Mouse (Mus musculus): ENCODE measurements around the gene D630039A03Rik.
"Not testable (repeated sequence)": the region's sequence is repeated elsewhere in the genome, so short reads cannot be mapped to it uniquely, and the experiment has no call there.

D630039A03Rik gene

GRCm38 (mm10) chr4:57888978-57889377 lies 27.1 kb downstream of the D630039A03Rik start:
- DNase-seq (ENCODE audit: low spot score): not testable (repeated sequence)

- DNase-seq (ENCODE audit: low spot score): no peak
Observed at GRCm38 (mm10) chr4:57888246-57888645, 27.9 kb downstream of the D630039A03Rik start.

GRCm38 (mm10) chr4:57886888-57887230 lies 29.2 kb downstream of the D630039A03Rik start:
- DNase-seq (ENCODE audit: low spot score): no peak

- peak; percentile 22 for DNase-seq (ENCODE audit: low spot score)
Observed at GRCm38 (mm10) chr4:57886066-57886887, 29.8 kb downstream of the D630039A03Rik start.

- no peak for DNase-seq (ENCODE audit: low spot score)
Observed at GRCm38 (mm10) chr4:57885186-57885585, 30.9 kb downstream of the D630039A03Rik start.

- no peak for DNase-seq (ENCODE audit: low spot score)
Observed at GRCm38 (mm10) chr4:57884511-57884910, 31.6 kb downstream of the D630039A03Rik start.

- DNase-seq (ENCODE audit: low spot score): no peak
Observed at GRCm38 (mm10) chr4:57883520-57884421, 32.3 kb downstream of the D630039A03Rik start.

GRCm38 (mm10) chr4:57879804-57880357 lies 36.2 kb downstream of the D630039A03Rik start:
- peak; percentile 91 for DNase-seq (ENCODE audit: low spot score)

- no peak for DNase-seq (ENCODE audit: low spot score)
Observed at GRCm38 (mm10) chr4:57879137-57879536, 37.0 kb downstream of the D630039A03Rik start.

- DNase-seq (ENCODE audit: low spot score): no peak
Observed at GRCm38 (mm10) chr4:57867454-57867853, 48.6 kb downstream of the D630039A03Rik start.

GRCm38 (mm10) chr4:57866990-57867389 lies 49.1 kb downstream of the D630039A03Rik start:
- DNase-seq (ENCODE audit: low spot score): no peak

- no peak for DNase-seq (ENCODE audit: low spot score)
Observed at GRCm38 (mm10) chr4:57866088-57866487, 50.0 kb downstream of the D630039A03Rik start.

GRCm38 (mm10) chr4:57862269-57862986 lies 53.7 kb downstream of the D630039A03Rik start:
- DNase-seq (ENCODE audit: low spot score): no peak

- DNase-seq (ENCODE audit: low spot score): no peak
Observed at GRCm38 (mm10) chr4:57861856-57862255, 54.2 kb downstream of the D630039A03Rik start.

- DNase-seq (ENCODE audit: low spot score): no peak
Observed at GRCm38 (mm10) chr4:57861166-57861565, 54.9 kb downstream of the D630039A03Rik start.

GRCm38 (mm10) chr4:57860204-57860611 lies 55.9 kb downstream of the D630039A03Rik start:
- DNase-seq (ENCODE audit: low spot score): no peak

Data from retina, embryonic 14.5 days (tissue).